Mouse (Mus musculus): ENCODE results near the gene Blvra.

DNA sequence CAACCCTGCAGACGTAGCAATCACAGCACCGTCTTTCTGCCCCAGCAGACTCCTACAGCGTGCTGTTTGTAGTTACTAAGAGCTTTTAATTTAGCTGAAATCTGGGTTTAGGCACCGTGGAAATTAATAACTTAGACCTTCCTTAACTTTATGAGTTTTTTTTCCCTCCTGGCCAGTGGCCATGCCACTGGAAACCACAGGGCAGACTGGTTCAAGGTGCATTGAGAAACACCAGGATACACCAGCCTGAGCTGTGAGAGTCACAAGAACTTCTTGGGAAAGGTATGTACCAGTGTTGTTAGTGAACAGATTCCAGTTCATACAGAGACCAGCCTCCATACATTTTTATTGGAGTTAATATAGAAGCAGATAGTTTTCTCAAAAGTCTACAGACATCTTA lies 68.0 kb downstream of the Blvra start:
- TF ChIP-seq CTCF (IDR thresholded peaks at IDR 0.05; ENCODE audit: extremely low read depth, insufficient read depth, insufficient read length, insufficient replicate concordance) (no peak), POLR2A (IDR thresholded peaks at IDR 0.05; ENCODE audit: low read depth, low read length) (no peak)
